16 mouse cellular contexts compared by ENCODE assay signal in the genomic region with DNA sequence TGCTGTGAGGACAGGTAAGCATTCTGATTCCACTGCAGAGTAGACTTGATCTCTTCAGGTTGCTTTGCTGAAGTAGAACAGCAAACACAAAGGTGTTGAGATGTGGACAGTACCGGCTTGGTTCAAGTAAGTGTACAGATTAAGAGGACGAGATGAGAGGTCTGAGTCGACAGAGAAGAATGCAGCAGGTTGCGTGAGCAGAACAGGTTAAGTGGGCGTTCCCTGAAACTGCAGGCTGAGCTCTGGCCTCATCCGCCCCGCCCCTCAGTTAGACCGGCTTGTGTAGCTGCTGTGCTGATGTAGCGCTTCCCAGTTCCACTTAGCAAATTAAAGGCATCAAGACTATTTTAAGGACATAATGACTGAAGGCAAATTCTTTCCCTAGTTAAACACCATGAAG.
DNase-seq lines count a peak whose midpoint lies in the region; ATAC-seq and TF ChIP-seq lines count a peak whose summit lies in the region.
"Had no signal": no experiment of that assay in that cellular context is flagged by ENCODE, and none has a peak within 500 bp of the region (broad histone marks: within the 10 kb centered on the region; RNA-seq: fewer than 3 reads in every experiment).

No protein-coding gene starts in this region.

- ATAC-seq in kidney, embryonic 15.5 days (replicated peaks; ENCODE audit: low FRiP score) = no peak
- ATAC-seq in intestine, postnatal 0 days = peak; percentile 79

- no peak for TF ChIP-seq POLR2A in kidney, adult 2 months (IDR thresholded peaks at IDR 0.05; ENCODE audit: low read depth, low read length)

- no peak overlapping the region for H3K9ac ChIP-seq in kidney, embryonic 15.5 days
- H3K9ac ChIP-seq in intestine, postnatal 0 days (ENCODE audit: low read depth, low read length) = no peak overlapping the region
- H3K9ac ChIP-seq: neural tube, embryonic 12.5 days had no signal

- WGBS in kidney, adult 2 months = 44% methylated on average over 9 of the region's 9 CpGs
- WGBS in kidney, embryonic 15.5 days = 40% methylated on average over 9 of the region's 9 CpGs
- WGBS in intestine, postnatal 0 days = 38% methylated on average over 9 of the region's 9 CpGs

- no peaks in the 10 kb centered on the region for H3K4me1 ChIP-seq in kidney, adult 2 months (ENCODE audit: control insufficient read depth, insufficient read depth, low read length)
- H3K4me1 ChIP-seq in kidney, embryonic 15.5 days = no peaks in the 10 kb centered on the region
- no peaks in the 10 kb centered on the region for H3K4me1 ChIP-seq in intestine, postnatal 0 days (replicated peaks; ENCODE audit: control insufficient read depth, insufficient read depth, low read length)
- H3K4me1 ChIP-seq: hindbrain, embryonic 10.5 days; midbrain, embryonic 10.5 days; neural tube, embryonic 12.5 days had no signal

- no peaks in the 10 kb centered on the region for H3K36me3 ChIP-seq in kidney, adult 2 months (ENCODE audit: control insufficient read depth, insufficient read depth, low read length)
- 0 out of 2 replicates have a peak, but pooled peaks cover 3% of the 10 kb centered on the region for H3K36me3 ChIP-seq in kidney, embryonic 15.5 days
- H3K36me3 ChIP-seq in intestine, postnatal 0 days (ENCODE audit: control insufficient read depth, insufficient read depth) = no peaks in the 10 kb centered on the region; the same call in 1 of the 2 replicates

- H3K4me3 ChIP-seq in kidney, adult 2 months (ENCODE audit: insufficient read depth, low read depth, low read length) = no peak overlapping the region
- H3K4me3 ChIP-seq in kidney, embryonic 15.5 days (replicated peaks) = no peak overlapping the region
- H3K4me3 ChIP-seq in intestine, postnatal 0 days (ENCODE audit: low read depth, low read length) = no peak overlapping the region
- H3K4me3 ChIP-seq: hindbrain, embryonic 10.5 days; midbrain, embryonic 10.5 days; neural tube, embryonic 12.5 days had no signal

- no peak for TF ChIP-seq CTCF in kidney, adult 2 months (conservative IDR thresholded peaks at IDR 0.05; ENCODE audit: insufficient read depth, insufficient read length, low read depth, low read length)
- no peak for TF ChIP-seq CTCF in intestine, postnatal 0 days (IDR thresholded peaks at IDR 0.05; ENCODE audit: low read depth)

- no peak overlapping the region for H3K27ac ChIP-seq in kidney, adult 2 months (ENCODE audit: insufficient read depth, low read depth, low read length)
- H3K27ac ChIP-seq in kidney, embryonic 15.5 days = no peak overlapping the region
- H3K27ac ChIP-seq in intestine, postnatal 0 days (ENCODE audit: low read depth, low read length) = no peak overlapping the region
- H3K27ac ChIP-seq: hindbrain, embryonic 10.5 days; midbrain, embryonic 10.5 days; neural tube, embryonic 12.5 days had no signal

- H3K4me2 ChIP-seq in kidney, embryonic 15.5 days = no peak overlapping the region
- H3K4me2 ChIP-seq in intestine, postnatal 0 days (replicated peaks; ENCODE audit: low read depth) = no peak overlapping the region
- H3K4me2 ChIP-seq: neural tube, embryonic 12.5 days had no signal

- no peaks in the 10 kb centered on the region for H3K9me3 ChIP-seq in kidney, embryonic 15.5 days (replicated peaks)
- H3K9me3 ChIP-seq in intestine, postnatal 0 days (ENCODE audit: control insufficient read depth) = no peaks in the 10 kb centered on the region
- H3K9me3 ChIP-seq: hindbrain, embryonic 10.5 days; midbrain, embryonic 10.5 days; neural tube, embryonic 12.5 days had no signal

- DNase-seq in kidney, adult 2 months = peak; percentile 8
- peak; percentile 40 for DNase-seq in WW6 (ENCODE audit: low read depth, low spot score)
- peak; percentile 62 to 88 for DNase-seq in lung, postnatal 4 days
- DNase-seq in right cerebral cortex, adult 18-20 months = no peak
- no peak for DNase-seq in cerebellum, adult 9-10 months
- no peak for DNase-seq in T-cell, adult 2 months (ENCODE audit: low spot score)
- DNase-seq: cerebellum, postnatal 25 days; gastrocnemius, postnatal 10 days; layer of hippocampus, adult 9-11 months; right cerebral cortex, postnatal 25 days; thymus, postnatal 14 days had no signal

- no peaks in the 10 kb centered on the region for H3K27me3 ChIP-seq in kidney, adult 2 months (replicated peaks; ENCODE audit: control insufficient read depth, insufficient read depth, low read length)
- H3K27me3 ChIP-seq in kidney, embryonic 15.5 days = no peaks in the 10 kb centered on the region
- H3K27me3 ChIP-seq in intestine, postnatal 0 days (replicated peaks; ENCODE audit: control insufficient read depth, insufficient read depth, low read length) = no peaks in the 10 kb centered on the region
- H3K27me3 ChIP-seq: neural tube, embryonic 12.5 days had no signal

Comparison
In these comparisons a context has a peak if more than half of its experiments do, and no peak if none do; other contexts are left out.
1. DNase-seq: peak in kidney, adult 2 months (single experiment), WW6 (single experiment) and lung, postnatal 4 days (2 of 2); none in right cerebral cortex, adult 18-20 months (single experiment), cerebellum, adult 9-10 months (single experiment) and T-cell, adult 2 months (single experiment).